Mouse (Mus musculus): Measurements from ENCODE around the gene Hoxc6. TPM values are rescaled to one million over a fixed set of nuclear protein-coding genes. Genes with fewer than 3 reads are reported as not detected.
A peak's percentile ranks its signal among the peaks of the same experiment; 100 is the strongest.

Hoxc6 gene
- total RNA-seq, 4 experiments from 2014 or later, result not detected

- no peak for DNase-seq (ENCODE audit: low spot score in 2 of 2)
Observed at GRCm38 (mm10) chr15:103034807-103035547, 36.9 kb downstream of the Hoxc6 start.

- DNase-seq (ENCODE audit: low spot score in 2 of 2), result no peak
Observed at GRCm38 (mm10) chr15:103035548-103035881, 37.5 kb downstream of the Hoxc6 start.

- DNase-seq (ENCODE audit: low spot score in 2 of 2), result no peak
Observed at GRCm38 (mm10) chr15:103037579-103037978, 39.5 kb downstream of the Hoxc6 start.

- no peak for DNase-seq (ENCODE audit: low spot score in 2 of 2)
Observed at GRCm38 (mm10) chr15:103038701-103039480, 40.8 kb downstream of the Hoxc6 start.

GRCm38 (mm10) chr15:103039609-103040008 lies 41.6 kb downstream of the Hoxc6 start:
- DNase-seq (ENCODE audit: low spot score in 2 of 2), result no peak

- DNase-seq (ENCODE audit: low spot score in 2 of 2), result no peak
Observed at GRCm38 (mm10) chr15:103040601-103041000, 42.5 kb downstream of the Hoxc6 start.

- DNase-seq (ENCODE audit: low spot score in 2 of 2), result no peak
Observed at GRCm38 (mm10) chr15:103041613-103042012, 43.6 kb downstream of the Hoxc6 start.

- no peak for DNase-seq (ENCODE audit: low spot score in 2 of 2)
Observed at GRCm38 (mm10) chr15:103042209-103042608, 44.2 kb downstream of the Hoxc6 start.

- DNase-seq (ENCODE audit: low spot score in 2 of 2), result no peak
Observed at GRCm38 (mm10) chr15:103051670-103052069, 53.6 kb downstream of the Hoxc6 start.

GRCm38 (mm10) chr15:103053210-103053609 lies 55.2 kb downstream of the Hoxc6 start:
- DNase-seq (ENCODE audit: low spot score in 2 of 2), result no peak

- DNase-seq (ENCODE audit: low spot score in 2 of 2), result no peak
Observed at GRCm38 (mm10) chr15:103056396-103056795, 58.3 kb downstream of the Hoxc6 start.

GRCm38 (mm10) chr15:103058715-103059114 lies 60.7 kb downstream of the Hoxc6 start:
- DNase-seq (ENCODE audit: low spot score in 2 of 2), result no peak

GRCm38 (mm10) chr15:103059393-103059992 lies 61.4 kb downstream of the Hoxc6 start:
- no peak for DNase-seq (ENCODE audit: low spot score in 2 of 2)

- no peak for DNase-seq (ENCODE audit: low spot score in 2 of 2)
Observed at GRCm38 (mm10) chr15:103060021-103060340, 61.9 kb downstream of the Hoxc6 start.

GRCm38 (mm10) chr15:103060341-103061130 lies 62.5 kb downstream of the Hoxc6 start:
- peak in 1 of 2 experiments; percentile 3 for DNase-seq (ENCODE audit: low spot score in 2 of 2)

GRCm38 (mm10) chr15:103061131-103061825 lies 63.2 kb downstream of the Hoxc6 start:
- peak in 1 of 2 experiments; percentile 9 for DNase-seq (ENCODE audit: low spot score in 2 of 2)

Small RNA genes within 50 kb of the gene (microRNA-seq; reads per million reads assigned to microRNA genes)
- gene Mir196a-2 (0 to 0.63 reads per million in 2 experiments), gene Mir615 (0.66 to 1.9 reads per million in 2 experiments)

Other genes with a start within 250 kb of the Hoxc6 start
- gene Hoxc13, start 77.2 kb upstream of the Hoxc6 start, total RNA-seq (2022), result not detected
- gene Hoxc12, start 61.5 kb upstream of the Hoxc6 start, total RNA-seq (2022), result not detected
- not detected for gene Hoxc11, start 43.8 kb upstream of the Hoxc6 start, total RNA-seq (2022)
- not detected for gene Hoxc10, start 31.5 kb upstream of the Hoxc6 start, total RNA-seq (2022)
- gene Hoxc5, start 30.8 kb upstream of the Hoxc6 start, total RNA-seq (2022), result not detected
- not detected for gene Hoxc9, start 21.8 kb upstream of the Hoxc6 start, total RNA-seq (2022)
- not detected for gene Hoxc8, start 7.7 kb upstream of the Hoxc6 start, total RNA-seq (2022)
- not detected for gene Hoxc4, start 20.7 kb downstream of the Hoxc6 start, total RNA-seq (2022)
- gene Smug1, start 168.8 kb downstream of the Hoxc6 start, total RNA-seq (2022), result 10 to 100 TPM; 18.9 to 24.5 (median 19.8) TPM
- gene Cbx5, start 241.6 kb downstream of the Hoxc6 start, total RNA-seq (2022), result 100 to 1,000 TPM; 174 to 198 (median 181) TPM
- 100 to 1,000 TPM; 254 to 309 (median 279) TPM for gene Hnrnpa1, start 242.2 kb downstream of the Hoxc6 start, total RNA-seq (2022)